In the genomic region with DNA sequence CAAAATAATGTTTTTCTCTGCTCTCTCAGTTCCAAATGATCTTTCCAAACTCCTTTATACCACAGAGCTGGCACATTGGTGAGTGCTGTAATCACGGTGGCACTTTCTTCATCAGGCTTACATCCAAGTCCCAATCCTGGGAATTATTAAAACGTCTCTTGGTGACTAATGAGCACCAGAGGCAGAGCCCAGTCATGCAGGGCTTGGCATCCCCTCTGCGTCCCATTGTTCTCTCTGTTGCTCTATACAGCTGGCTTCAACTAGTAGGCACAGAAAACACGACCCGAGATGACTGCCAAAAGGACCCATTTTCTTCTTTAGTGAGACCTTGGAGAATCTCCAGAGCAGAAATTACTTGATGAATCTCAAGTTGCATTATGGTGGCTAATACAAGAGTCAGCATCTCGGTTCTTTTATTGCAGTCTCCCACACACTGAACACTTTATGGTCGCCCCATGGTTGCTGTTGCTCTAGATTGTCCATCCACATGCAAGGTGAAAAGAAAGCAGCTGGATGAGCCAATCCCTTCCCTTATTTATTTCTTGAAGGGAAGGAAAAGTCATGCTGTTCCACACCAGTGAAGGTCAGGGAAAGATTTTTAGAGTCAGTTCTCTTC, we compare ENCODE assay signal across 12 mouse cellular contexts.
DNase-seq lines count a peak whose midpoint lies in the region; ATAC-seq and TF ChIP-seq lines count a peak whose summit lies in the region.
"Had no signal": no experiment of that assay in that cellular context is flagged by ENCODE, and none has a peak within 500 bp of the region (broad histone marks: within the 10 kb centered on the region; RNA-seq: fewer than 3 reads in every experiment).

No protein-coding gene starts in this region.

- H3K27ac ChIP-seq in forebrain, embryonic 14.5 days (ENCODE audit: low read depth, low read length) = no peak overlapping the region
- H3K27ac ChIP-seq in forebrain, embryonic 10.5 days = no peak overlapping the region
- H3K27ac ChIP-seq in cerebellum, adult 2 months (ENCODE audit: insufficient read depth, low read length) = 0 out of 2 replicates have a peak overlapping the region, but pooled peaks have one; percentile 5
- H3K27ac ChIP-seq in hindbrain, embryonic 16.5 days (ENCODE audit: low read depth, low read length) = no peak overlapping the region
- H3K27ac ChIP-seq in neural tube, embryonic 15.5 days (replicated peaks) = no peak overlapping the region
- H3K27ac ChIP-seq: embryonic facial prominence, embryonic 15.5 days; heart, embryonic 13.5 days had no signal

- H3K9ac ChIP-seq in forebrain, embryonic 14.5 days (ENCODE audit: low read length) = no peak overlapping the region
- H3K9ac ChIP-seq in hindbrain, embryonic 16.5 days (ENCODE audit: low read depth, low read length) = no peak overlapping the region
- H3K9ac ChIP-seq in neural tube, embryonic 15.5 days (replicated peaks) = no peak overlapping the region
- H3K9ac ChIP-seq: embryonic facial prominence, embryonic 15.5 days; heart, embryonic 13.5 days had no signal

- H3K4me3 ChIP-seq in forebrain, embryonic 14.5 days (ENCODE audit: low read depth, low read length) = no peak overlapping the region
- H3K4me3 ChIP-seq in forebrain, embryonic 10.5 days = no peak overlapping the region
- no peak overlapping the region for H3K4me3 ChIP-seq in cerebellum, adult 2 months (replicated peaks; ENCODE audit: insufficient read depth, low read depth, low read length)
- H3K4me3 ChIP-seq in hindbrain, embryonic 16.5 days (ENCODE audit: low read length) = no peak overlapping the region
- H3K4me3 ChIP-seq in neural tube, embryonic 15.5 days (replicated peaks) = no peak overlapping the region
- H3K4me3 ChIP-seq: embryonic facial prominence, embryonic 15.5 days; heart, embryonic 13.5 days had no signal

- WGBS in forebrain, embryonic 14.5 days = 33% methylated on average over 7 of the region's 7 CpGs
- 75% methylated on average over 7 of the region's 7 CpGs for WGBS in forebrain, embryonic 10.5 days
- WGBS in cerebellum, adult 2 months = 17% methylated on average over 7 of the region's 7 CpGs
- WGBS in hindbrain, embryonic 16.5 days = 57% methylated on average over 7 of the region's 7 CpGs
- 50% methylated on average over 7 of the region's 7 CpGs for WGBS in neural tube, embryonic 15.5 days

- peak; percentile 94 for ATAC-seq in forebrain, embryonic 14.5 days
- peak; percentile 97 for ATAC-seq in hindbrain, embryonic 16.5 days
- peak; percentile 75 for ATAC-seq in neural tube, embryonic 15.5 days (ENCODE audit: low FRiP score)
- no peak for ATAC-seq in activated CD4-positive, CD25-positive, alpha-beta regulatory T cell, adult 4 months

- H3K4me1 ChIP-seq in forebrain, embryonic 14.5 days (ENCODE audit: control insufficient read depth, insufficient read depth, low read length) = no peaks in the 10 kb centered on the region
- H3K4me1 ChIP-seq in forebrain, embryonic 10.5 days = no peaks in the 10 kb centered on the region
- H3K4me1 ChIP-seq in cerebellum, adult 2 months (ENCODE audit: control insufficient read depth, insufficient read depth, low read length) = peaks cover 8% of the 10 kb centered on the region; the same call in 1 of the 2 replicates
- no peaks in the 10 kb centered on the region for H3K4me1 ChIP-seq in hindbrain, embryonic 16.5 days (ENCODE audit: control insufficient read depth, insufficient read depth, low read depth, low read length)
- no peaks in the 10 kb centered on the region for H3K4me1 ChIP-seq in neural tube, embryonic 15.5 days
- H3K4me1 ChIP-seq: embryonic facial prominence, embryonic 15.5 days; heart, embryonic 13.5 days had no signal

- peak; percentile 86 for DNase-seq in forebrain, embryonic 14.5 days (ENCODE audit: low spot score)
- no peak for DNase-seq in forebrain, embryonic 10.5 days (ENCODE audit: extremely low spot score, low spot score)
- peak; percentile 47 to 74 for DNase-seq in cerebellum, adult 2 months
- DNase-seq in spleen, postnatal 4 days (ENCODE audit: low spot score in 2 of 2) = no peak
- no peak for DNase-seq in urinary bladder, postnatal 25 days (ENCODE audit: low spot score)
- DNase-seq: B cell, adult 2 months; liver had no signal

- no peaks in the 10 kb centered on the region for H3K36me3 ChIP-seq in forebrain, embryonic 14.5 days (ENCODE audit: control insufficient read depth, insufficient read depth, low read length)
- no peaks in the 10 kb centered on the region for H3K36me3 ChIP-seq in forebrain, embryonic 10.5 days (replicated peaks)
- no peaks in the 10 kb centered on the region for H3K36me3 ChIP-seq in hindbrain, embryonic 16.5 days (ENCODE audit: control insufficient read depth, insufficient read depth, low read length)
- no peaks in the 10 kb centered on the region for H3K36me3 ChIP-seq in neural tube, embryonic 15.5 days
- H3K36me3 ChIP-seq: embryonic facial prominence, embryonic 15.5 days; heart, embryonic 13.5 days had no signal

- no peaks in the 10 kb centered on the region for H3K27me3 ChIP-seq in forebrain, embryonic 14.5 days (replicated peaks; ENCODE audit: control insufficient read depth, insufficient read depth, low read length)
- H3K27me3 ChIP-seq in forebrain, embryonic 10.5 days (ENCODE audit: poor library complexity, severe bottlenecking) = no peaks in the 10 kb centered on the region
- H3K27me3 ChIP-seq in cerebellum, adult 2 months (ENCODE audit: control insufficient read depth, insufficient read depth, low read length) = no peaks in the 10 kb centered on the region
- H3K27me3 ChIP-seq in hindbrain, embryonic 16.5 days (replicated peaks; ENCODE audit: control insufficient read depth, insufficient read depth, low read length) = no peaks in the 10 kb centered on the region
- H3K27me3 ChIP-seq in neural tube, embryonic 15.5 days (replicated peaks) = no peaks in the 10 kb centered on the region
- H3K27me3 ChIP-seq: embryonic facial prominence, embryonic 15.5 days; heart, embryonic 13.5 days had no signal

- H3K4me2 ChIP-seq in forebrain, embryonic 14.5 days (ENCODE audit: low read length) = no peak overlapping the region
- H3K4me2 ChIP-seq in hindbrain, embryonic 16.5 days (ENCODE audit: low read length) = no peak overlapping the region
- H3K4me2 ChIP-seq in neural tube, embryonic 15.5 days = no peak overlapping the region
- H3K4me2 ChIP-seq: embryonic facial prominence, embryonic 15.5 days; heart, embryonic 13.5 days had no signal

- no peak for TF ChIP-seq CTCF in cerebellum, adult 2 months (IDR thresholded peaks at IDR 0.05; ENCODE audit: borderline replicate concordance, insufficient read depth, low read depth, low read length)

- no peak for TF ChIP-seq POLR2A in cerebellum, adult 2 months (IDR thresholded peaks at IDR 0.05; ENCODE audit: borderline replicate concordance, insufficient read depth, low read length)

- H3K9me3 ChIP-seq in forebrain, embryonic 14.5 days (replicated peaks; ENCODE audit: control insufficient read depth, low read length) = no peaks in the 10 kb centered on the region
- no peaks in the 10 kb centered on the region for H3K9me3 ChIP-seq in forebrain, embryonic 10.5 days
- H3K9me3 ChIP-seq in hindbrain, embryonic 16.5 days (ENCODE audit: control insufficient read depth, low read length) = no peaks in the 10 kb centered on the region
- no peaks in the 10 kb centered on the region for H3K9me3 ChIP-seq in neural tube, embryonic 15.5 days (replicated peaks)
- H3K9me3 ChIP-seq: embryonic facial prominence, embryonic 15.5 days; heart, embryonic 13.5 days had no signal

Comparison
In these comparisons a context has a peak if more than half of its experiments do, and no peak if none do; other contexts are left out.
1. DNase-seq: peak in forebrain, embryonic 14.5 days (single experiment) and cerebellum, adult 2 months (2 of 2); none in forebrain, embryonic 10.5 days (single experiment), spleen, postnatal 4 days (0 of 2) and urinary bladder, postnatal 25 days (single experiment).